Mouse (Mus musculus) embryonic fibroblast, embryonic 13.5 days (primary cell): ENCODE data around the gene Lime1.

Experiments
- CTCF ChIP-seq: IDR thresholded peaks from 2 replicates; pipeline ENCODE4 v1.5.1; 2011; ENCODE audit warnings: mild to moderate bottlenecking, control low read depth, low read length, moderate library complexity, borderline replicate concordance; ENCODE audit not compliant: insufficient read depth
- POLR2A ChIP-seq: IDR thresholded peaks from 2 replicates; pipeline ENCODE4 v1.6.1; 2011; ENCODE audit warnings: low read depth, mild to moderate bottlenecking, control low read depth, low read length, moderate library complexity

GRCm38 (mm10) chr2:181384919-181385391 is 5.1 kb downstream of the Lime1 start:
- TF ChIP-seq CTCF (no peak), POLR2A (no peak)
